Mouse (Mus musculus) thymus, postnatal 14 days (tissue): ENCODE data around the gene Carnmt1.
A peak's percentile ranks its signal among the peaks of the same experiment; 100 is the strongest.

Experiments
- DNase-seq: peaks from one replicate; pipeline ENCODE4 v3.0.0; 2021

Gene Carnmt1

DNA sequence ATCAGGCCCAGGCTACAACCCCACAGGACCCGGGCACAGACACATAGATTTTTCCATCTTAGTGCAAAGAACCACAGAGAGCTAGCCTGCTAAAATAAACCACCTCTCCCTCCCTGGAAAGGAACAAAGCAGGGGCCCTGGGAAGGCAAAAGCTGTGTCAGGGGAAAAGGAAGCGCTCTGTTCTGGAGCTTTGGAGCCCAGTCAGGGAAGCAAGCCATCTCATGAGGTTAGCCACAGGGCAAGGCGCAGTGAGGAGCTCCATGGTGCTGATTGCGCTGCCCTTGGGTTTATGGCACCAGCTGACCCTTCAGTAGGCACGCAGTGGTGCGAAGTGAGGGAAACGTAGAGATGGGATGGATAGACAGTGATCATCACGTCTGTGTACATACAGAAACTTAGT, 16.2 kb upstream of the Carnmt1 start:
- no peak for DNase-seq

DNA sequence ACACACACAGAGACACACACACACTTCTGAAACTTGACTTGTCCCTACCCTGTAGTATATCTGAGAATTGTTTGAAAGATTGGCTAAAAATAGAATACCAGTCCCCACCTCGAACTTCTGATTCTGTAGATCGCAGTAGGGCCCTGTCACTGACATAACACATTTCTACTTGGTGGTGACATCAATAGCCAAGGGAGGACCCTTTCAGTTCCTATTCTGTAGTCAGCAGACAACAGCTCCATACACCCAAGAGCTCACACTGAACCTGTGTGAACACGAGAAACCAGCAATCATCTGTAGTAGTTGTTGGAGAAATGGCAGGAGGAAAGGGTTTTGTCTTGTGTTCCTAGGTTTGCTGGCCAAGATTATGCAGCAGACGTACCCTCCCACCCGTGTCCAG, 15.6 kb upstream of the Carnmt1 start:
- no peak for DNase-seq

DNA sequence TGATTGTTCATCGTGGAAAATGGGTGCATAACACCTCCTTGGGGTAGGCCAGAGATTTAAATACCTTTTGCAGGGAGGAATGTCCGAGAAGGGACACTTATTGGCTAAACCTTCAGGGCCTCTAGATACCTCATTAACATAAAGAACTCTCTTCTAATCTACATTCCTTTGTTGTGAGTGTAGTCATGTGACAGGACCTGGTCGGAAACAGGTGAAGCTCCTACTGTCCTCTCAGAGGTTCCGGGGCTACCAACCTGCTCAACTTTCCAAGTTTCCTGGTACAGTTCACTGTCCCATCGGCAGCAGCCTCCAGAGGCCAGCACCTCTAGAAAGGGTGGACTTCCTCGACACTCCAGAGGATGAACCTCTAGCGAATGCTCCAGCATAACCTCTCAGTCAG, 14.6 kb upstream of the Carnmt1 start:
- no peak for DNase-seq

DNA sequence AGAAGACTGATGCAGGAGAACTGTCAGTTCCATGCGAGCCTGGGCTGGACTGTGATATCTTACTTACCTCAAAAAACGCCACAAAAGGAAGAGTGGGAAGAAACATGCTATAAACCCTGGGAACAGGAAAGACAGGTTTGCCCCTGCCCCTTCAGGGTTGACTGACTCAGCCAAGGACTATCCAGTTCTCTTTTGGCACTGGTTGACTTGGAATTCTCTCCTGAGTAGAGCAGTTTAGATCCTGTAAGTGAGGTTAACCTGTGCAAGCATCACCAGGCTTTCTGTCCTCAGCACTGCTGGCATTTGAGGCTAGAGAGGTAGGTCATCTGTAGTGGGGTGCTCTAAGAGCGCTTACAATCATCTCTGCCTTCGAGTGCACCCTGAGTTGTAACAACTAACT, 12.1 kb upstream of the Carnmt1 start:
- no peak for DNase-seq

DNA sequence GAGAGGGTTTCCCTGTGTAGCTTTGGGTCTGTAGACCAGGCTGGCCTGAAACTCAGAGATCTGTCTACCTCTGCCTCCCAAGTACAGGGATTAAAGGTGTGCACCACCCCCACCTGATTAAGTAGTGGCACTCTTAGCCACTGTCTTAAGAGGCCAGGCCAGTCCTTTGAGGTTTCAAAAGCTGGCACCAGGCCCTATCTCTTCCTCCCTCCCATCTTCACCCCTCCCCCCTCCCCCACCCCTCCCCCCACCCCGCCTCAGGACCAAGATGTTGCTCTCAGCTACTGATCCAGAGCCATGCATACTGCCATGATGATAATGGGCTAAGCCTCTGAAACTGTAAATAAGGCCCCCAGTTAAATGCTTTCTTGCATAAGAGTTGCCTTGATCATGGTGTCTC, 11.2 kb upstream of the Carnmt1 start:
- DNase-seq: no peak

DNA sequence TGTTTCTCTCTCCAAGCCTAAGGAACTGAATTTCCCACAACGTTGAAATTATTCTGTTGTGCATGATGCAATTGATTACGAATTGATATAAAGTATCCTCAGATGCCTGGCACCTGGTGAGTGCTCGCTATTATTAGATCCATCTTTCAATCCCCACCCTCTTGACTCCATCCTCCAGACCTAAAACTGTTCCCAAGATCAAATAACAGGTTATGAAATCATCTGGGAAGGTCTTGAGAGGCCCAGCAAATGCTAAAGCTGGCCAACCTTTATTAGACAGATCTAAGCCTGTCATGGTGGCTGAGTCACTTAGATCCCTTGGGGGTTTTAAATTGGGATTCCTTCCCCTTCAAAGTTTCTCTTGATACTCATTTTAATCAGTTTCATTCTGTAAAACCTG, 10.1 kb upstream of the Carnmt1 start:
- no peak for DNase-seq

DNA sequence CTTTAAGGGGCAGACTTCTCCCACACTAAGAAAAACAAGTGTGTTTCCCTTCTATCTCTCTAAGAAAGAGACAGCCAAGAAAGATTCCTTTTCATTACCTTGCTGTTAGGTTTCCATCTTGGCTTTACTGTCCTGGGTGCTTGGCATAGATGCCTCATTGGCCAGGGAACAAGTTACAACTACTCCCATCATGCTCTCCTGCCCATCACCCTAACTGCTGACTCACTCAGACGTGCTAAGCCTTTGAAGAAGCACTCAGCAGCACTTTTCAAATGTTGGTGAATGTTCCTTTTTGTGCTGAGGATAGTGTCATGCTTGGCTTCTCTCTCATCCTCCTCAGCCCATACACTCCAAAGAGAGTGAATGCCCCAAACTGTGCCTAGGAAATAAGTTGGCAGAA, 8.9 kb upstream of the Carnmt1 start:
- no peak for DNase-seq

DNA sequence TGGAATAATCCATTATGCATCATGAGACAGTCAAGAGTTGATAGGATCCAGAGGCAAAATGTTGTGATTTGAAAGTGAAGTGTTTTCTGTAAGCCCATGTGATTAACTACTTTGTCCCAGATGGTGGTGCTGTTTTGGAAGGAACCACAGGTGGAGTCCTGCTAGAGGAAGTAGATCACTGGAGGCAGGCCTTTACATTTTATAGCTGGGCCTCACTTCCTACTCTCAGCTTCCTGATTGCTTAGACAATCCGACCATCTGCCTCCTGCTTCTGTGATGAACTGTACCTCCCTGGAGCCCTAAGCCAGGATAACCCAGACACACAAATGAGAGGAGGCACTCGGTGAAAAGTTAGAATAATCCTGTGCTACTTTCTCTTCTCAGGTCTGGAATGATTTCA, 6.7 kb upstream of the Carnmt1 start:
- no peak for DNase-seq

DNA sequence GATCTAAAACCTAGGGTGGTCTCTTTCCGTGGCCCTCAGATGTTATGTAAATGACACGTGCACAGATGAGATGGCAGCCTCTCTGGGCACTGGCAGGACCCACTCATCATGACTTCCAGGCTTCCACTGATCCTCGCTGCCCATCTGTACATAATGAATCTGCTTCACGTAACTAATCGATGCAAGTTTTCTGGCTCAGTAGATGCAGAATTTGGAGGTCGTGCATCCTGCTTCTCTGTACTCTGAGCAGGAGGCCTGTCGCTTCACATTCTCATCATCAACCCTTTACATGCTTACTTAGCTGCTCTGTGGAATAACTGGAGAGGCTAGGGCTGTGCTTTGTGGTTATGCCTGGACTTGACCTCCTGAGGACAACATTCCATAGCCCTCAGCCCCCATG, 3.6 kb upstream of the Carnmt1 start:
- DNase-seq: no peak

DNA sequence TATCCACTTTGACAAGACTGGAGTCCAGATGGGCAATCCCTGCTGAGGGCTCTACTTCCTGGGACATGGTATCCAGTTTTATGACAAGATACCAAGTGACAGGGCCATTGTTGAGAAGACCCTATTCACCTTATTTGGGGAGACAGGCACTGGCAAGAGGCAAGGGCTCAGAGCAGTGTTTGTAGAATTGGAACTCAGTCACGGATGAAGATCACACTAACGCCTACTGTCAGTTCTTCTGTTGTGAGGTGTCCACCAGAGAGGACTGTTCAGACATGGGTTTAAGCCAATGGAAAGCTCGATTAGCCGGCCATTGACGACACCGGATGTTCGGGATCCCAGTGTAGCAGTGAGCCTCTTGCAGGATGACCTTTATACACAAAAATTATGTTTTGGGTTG, 1.0 kb upstream of the Carnmt1 start:
- no peak for DNase-seq

DNA sequence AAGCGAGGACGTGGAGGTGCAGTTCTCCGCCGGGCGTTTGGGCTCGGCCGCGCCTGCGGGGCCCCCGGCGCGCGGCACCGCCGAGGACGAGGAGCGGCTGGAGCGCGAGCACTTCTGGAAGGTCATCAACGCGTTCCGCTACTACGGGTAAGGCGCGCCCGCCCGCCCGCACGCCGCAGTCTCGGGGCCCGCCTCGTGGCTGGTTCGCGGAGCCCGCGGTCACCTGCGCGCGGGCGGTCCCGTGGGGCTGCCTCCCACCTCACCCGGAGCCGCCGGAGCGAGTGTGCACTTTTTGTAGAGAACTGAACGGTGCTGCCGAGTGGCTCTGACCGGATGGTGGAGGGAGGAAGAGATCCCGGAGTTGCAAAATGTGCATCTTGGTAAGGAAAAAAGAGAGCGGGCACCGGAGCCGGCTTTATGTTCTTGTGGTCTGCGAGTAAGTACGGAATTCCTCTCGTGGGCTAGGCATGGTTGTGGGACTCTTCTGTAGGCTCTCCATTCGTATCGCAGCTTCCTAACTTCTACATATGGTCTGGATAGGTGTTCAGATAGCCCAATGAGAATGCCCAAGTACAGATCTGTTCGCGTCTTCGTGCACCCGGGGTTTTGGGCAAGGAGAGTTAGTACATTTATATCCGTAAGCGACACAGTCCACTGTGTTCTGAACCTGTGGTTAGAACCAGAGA, 635 bp downstream of the Carnmt1 start:
- DNase-seq: peak; percentile 66

DNA sequence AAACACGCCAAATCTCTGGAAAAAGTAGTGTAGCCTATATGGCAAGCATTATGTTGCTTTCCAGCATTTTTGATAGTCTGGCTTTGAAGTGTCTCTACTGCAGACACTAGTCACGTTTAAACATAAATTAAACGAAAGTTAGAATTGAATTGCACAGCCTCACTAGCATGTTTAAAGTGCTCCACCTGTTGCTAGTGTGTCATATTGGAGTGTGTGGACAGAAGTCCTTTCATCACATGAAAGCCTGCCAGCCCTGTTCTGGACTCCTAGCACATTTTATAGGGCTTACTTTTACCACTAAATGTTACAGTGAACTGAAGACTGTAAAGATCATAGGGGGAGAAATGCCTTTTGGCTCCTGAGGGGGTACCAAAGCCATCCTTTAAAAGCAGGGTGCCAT, 1.9 kb downstream of the Carnmt1 start:
- DNase-seq: no peak

DNA sequence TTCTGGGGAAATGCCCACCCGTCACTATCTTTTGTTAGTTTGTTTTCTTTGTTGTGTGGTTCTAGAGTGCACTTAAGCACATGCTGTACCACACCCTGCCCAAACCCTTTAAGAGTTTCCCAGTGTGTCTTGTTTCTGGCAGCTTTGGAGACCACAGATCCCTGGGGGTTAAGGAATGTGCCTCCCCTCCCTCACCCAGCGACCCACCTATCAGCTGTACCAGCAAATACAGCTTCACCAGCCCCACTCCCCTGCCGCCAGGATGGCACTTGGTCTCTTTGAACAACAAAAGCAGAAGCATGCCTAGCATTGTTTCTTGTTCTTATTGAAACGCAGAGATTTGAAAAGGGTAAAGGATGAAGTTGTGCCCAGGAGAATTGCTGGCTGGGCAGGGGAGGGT, 2.6 kb downstream of the Carnmt1 start:
- DNase-seq: no peak

DNA sequence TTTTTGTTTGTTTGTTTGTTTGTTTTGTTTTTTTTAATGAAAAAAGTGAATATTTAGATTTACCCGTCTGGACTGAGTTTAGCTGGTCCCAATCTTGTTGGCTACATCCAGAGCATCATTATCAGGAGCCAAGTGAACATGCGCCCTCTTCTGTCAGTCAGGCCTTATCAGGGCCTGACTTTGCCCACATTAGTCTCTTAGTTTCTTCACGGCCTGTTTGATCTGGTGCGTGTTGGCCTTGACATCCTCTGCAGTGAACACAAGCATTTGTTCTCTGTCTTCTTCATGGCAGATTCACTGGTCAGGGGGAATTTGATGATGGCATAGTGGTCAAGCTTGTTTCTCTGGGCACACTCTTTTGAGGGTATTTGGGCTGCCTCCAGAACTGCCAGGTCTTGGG, 11.6 kb downstream of the Carnmt1 start:
- DNase-seq: no peak

DNA sequence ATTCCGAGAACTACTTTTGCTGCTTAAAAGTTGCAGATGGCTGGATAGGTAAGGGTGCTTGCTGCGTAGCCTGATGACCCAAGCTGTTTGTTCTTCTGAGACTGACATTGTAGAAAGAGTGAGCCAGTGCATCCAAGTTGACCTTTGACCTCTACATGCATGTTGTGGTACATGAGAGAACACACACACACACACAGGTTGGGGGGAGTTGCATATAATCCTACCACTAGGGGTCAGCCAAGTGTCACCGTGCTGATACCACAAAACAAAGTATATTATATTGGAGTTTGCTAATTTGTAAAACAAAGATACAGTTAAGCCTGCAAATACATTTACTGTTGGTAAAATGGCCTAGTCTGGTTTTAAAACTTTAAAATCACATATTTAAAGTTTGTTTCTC, 17.0 kb downstream of the Carnmt1 start:
- peak; percentile 65 for DNase-seq

DNA sequence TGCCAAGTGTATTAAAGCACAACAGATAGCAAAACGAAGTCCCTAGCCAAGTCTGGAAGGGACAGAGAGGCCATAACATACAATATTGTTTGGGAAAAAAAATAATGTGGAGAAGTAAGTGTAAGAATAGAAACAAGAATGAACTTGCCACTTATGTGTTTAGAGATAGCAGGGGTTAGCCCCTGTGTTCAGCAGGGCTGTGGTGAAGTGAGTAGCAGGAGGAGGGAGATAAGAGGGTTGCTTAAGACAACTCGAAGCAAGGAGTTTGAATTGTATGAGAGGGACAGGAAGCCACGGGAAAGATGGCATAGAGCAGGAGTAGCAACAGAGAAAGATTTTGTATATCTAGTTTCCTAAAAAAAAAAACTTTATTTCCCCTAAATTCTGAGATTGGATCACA, 21.6 kb downstream of the Carnmt1 start:
- DNase-seq: no peak

DNA sequence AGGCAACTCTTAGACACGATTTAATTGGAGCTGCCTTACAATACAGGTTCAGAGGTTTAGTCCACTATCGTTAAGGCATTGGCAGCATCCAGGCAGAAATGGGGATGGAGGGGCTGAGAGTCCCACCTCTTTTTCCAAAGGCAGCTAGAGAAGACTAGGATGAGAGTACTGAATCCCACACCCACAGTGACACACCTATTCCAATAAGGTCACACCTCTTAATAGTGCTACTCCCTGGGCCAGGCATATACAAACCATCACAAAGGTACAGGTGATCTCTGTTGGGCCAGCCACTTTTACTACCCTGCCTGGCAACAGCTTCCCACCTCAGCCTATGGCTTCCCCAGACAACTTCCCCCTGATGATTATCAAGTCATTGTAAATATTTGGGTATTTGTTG, 22.2 kb downstream of the Carnmt1 start:
- DNase-seq: no peak

DNA sequence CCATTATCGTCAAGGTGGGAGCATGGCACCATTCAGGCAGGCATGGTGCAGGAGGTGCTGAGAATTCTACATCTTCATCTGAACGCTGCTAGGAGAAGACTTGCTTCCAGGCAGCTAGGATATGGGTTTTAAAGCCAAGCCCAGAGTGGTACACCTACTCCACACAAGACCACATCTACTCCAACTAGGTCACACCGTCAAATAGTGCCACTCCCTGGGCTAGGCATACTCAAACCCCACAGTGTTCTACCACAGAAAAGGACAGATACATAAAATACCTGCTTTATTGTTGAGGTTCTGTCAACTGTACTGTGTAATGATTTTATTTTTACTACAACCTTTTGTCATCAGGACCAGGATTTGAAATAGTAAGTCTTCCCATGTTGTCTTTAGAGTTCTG, 24.6 kb downstream of the Carnmt1 start:
- DNase-seq: no peak

DNA sequence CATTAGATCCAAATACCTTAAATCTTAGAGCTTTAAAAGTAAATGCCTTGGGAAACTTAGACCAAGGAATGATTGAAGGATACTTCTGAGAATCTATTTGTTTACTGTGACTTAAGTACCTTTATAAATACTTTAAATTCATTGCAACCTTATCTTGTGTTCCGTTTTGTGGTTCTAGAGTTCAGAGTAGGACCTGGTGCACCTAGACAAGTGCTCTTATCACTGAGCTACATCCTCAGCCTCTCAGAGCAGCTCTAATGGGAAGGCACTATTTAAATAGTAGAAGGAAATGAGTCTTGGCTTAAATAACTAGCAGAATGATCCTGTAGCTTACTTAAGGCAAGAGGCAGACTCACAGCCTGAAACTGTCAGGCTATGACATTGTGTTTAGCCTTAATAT, 25.0 kb downstream of the Carnmt1 start:
- no peak for DNase-seq

DNA sequence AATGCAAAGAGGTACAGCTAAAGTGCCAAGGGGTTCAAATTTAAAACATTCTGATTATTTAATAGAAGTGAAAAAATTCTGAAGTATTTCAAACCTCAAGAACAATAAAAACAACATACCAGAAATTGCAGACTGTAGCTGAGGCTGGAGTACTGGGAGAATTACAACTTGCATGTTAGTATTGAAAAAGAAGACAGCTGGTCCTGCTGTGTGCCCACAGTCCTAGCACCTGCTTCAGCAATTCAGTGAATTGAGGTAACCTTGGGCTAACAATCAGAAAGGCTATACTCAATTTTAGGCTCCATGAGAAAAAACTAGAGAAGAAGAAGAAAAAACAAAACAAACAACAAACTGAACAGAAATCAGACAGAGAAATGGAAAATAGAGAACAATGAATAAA, 37.5 kb downstream of the Carnmt1 start:
- DNase-seq: no peak

DNA sequence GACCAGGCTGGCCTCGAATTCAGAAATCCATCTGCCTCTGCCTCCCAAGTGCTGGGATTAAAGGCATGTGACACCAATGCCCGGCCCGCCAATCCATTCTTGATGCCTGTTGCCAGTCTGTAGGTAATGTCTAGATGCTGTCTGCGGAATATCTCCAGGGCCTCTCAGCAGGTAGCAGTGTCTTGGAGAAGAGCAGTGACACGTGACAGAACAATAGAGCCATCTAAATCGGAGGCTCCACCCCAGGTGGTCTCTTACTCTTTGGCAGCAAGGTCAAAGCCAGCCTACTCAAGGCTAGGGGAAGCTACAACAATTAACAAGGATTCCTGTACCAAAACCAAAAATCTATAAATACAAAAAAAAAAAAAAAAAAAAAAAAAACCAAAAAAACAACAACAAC, 40.3 kb downstream of the Carnmt1 start:
- no peak for DNase-seq

DNA sequence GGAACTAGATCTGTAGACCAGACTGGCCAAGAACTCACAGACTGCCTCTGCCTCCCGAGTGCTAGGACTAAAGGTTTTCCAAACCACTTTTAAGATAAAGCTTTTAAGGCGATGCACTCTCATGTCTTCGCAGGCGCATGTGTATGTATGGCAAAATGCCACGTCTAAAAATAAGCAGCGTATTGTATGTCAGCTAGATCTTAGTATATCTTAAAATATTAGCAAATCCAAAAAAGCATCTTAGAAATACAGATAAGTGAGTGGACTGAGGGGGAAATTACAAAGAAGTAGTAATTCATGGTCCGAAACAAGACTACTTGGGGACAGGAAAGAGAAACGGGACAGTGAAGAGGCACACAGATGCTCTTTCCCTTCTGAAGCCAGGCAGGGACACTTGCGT, 41.0 kb downstream of the Carnmt1 start:
- DNase-seq: no peak

DNA sequence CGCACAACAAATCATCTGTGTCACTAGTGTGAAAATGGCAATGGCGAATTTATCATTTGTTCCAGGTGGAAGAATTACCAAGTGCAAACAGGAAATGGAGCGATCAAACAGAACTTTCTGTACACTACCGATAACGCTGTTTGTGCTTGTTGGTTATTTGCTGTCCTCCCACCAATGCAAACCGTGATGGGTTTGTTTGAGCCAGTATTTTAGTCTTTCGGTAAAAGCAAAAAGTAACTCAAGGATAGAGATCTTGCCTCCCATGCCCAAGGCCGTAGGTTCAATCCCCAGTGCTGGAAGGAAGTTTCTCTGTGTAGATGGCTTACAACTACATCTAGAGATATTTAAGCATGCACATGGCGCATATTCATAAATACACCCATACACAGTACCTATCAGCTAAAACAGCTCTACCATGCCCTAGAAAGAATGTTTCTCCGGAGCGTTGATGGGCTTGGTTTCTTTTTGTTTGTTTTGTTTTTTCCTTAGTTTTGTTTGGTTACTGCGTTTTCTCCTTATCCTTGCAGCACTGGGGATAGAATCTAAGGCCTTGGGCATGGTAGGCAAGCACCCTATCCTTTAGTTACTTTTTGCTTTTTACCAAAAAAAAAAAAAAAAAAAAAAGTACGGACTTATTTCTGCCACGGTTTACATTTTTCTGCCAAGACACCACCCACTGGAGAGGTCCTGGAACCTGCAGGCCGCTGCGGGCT, 41.7 kb downstream of the Carnmt1 start:
- no peak for DNase-seq

DNA sequence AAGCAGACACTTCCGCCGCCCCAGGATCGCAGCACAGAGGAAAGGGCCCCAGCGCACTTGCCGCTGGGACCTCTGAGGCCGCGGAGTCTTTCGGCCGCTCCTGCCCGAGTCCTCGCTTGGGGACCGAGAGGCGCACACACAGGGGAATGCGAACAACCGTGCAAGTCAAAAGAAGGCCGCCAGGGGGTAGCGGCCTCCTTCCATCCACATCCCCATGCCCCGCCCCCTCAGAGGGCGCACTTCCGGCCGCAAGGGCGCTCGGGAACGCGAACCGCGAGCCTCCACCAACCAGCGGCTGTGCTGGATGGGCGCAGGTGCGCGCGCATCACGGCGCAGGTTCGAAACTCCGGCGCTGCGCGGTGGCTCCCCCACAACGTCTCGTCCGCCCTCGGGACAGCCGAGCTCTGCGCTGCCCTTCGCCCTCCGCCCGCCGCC, 42.3 kb downstream of the Carnmt1 start, which contains the start of gene D030056L22Rik:
TSS of gene D030056L22Rik (plus strand) at position 328 of the 435 bp plus-strand sequence.
- peak; percentile 99 for DNase-seq

DNA sequence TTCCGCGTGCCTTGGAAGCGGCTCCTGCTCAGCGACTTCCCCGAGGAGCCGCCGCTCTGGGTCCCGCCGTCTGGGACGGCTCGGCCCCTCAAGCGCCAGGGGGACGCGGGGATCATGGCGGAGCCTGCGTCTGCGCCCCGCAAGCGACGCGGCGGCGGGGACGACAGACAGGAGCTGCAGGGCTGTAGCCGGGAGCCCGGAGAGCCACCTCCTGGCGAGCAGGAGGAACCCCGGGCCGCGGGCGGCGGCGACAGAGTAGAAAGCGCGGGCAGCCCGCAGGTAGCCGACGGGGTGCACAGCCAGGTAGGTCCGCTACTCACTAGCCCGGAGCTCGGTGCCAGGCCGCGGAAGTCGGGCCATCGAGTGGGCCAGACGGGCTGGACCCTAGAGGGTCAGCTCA, 42.8 kb downstream of the Carnmt1 start:
- peak; percentile 73 for DNase-seq
